ENCODE assay signal across 10 mouse cellular contexts in genomic region chr17:68868439-68868838, GRCm38 (mm10).
A peak's percentile ranks its signal among the peaks of the same experiment; 100 is the strongest.
DNase-seq lines count a peak whose midpoint lies in the region; ATAC-seq lines count a peak whose summit lies in the region.
"Had no signal": no experiment of that assay in that cellular context is flagged by ENCODE, and none has a peak within 500 bp of the region (broad histone marks: within the 10 kb centered on the region; RNA-seq: fewer than 3 reads in every experiment).

No protein-coding gene starts in this region.

- no peak for ATAC-seq in cerebellum, adult (ENCODE audit: insufficient number of reproducible peaks, low FRiP score, low TSS enrichment)
- ATAC-seq: forebrain, embryonic 16.5 days; midbrain, embryonic 13.5 days had no signal

- peak; percentile 60 to 76 for DNase-seq in cerebellum, postnatal 14 days
- DNase-seq in kidney, postnatal 10 days: peak; percentile 36
- DNase-seq in kidney, adult 18-20 months: no peak
- peak; percentile 4 for DNase-seq in lung, postnatal 36 days
- no peak for DNase-seq in lung, postnatal 4 days
- DNase-seq in embryo, embryonic 11 days: peak; percentile 49
- no peak for DNase-seq in urinary bladder, postnatal 14 days (ENCODE audit: low spot score)

Comparison
In these comparisons a context has a peak if more than half of its experiments do, and no peak if none do; other contexts are left out.
1. DNase-seq: peak in cerebellum, postnatal 14 days (2 of 2), kidney, postnatal 10 days (single experiment), lung, postnatal 36 days (single experiment) and embryo, embryonic 11 days (single experiment); none in kidney, adult 18-20 months (single experiment), lung, postnatal 4 days (0 of 2) and urinary bladder, postnatal 14 days (single experiment).